Mouse (Mus musculus): ENCODE data around the gene Tmem231. TPM values are rescaled to one million over a fixed set of nuclear protein-coding genes. Genes with fewer than 3 reads are reported as not detected.

The Tmem231 gene
- polyA plus RNA-seq, 1 experiment from 2014 or later = 16.7 TPM

DNA sequence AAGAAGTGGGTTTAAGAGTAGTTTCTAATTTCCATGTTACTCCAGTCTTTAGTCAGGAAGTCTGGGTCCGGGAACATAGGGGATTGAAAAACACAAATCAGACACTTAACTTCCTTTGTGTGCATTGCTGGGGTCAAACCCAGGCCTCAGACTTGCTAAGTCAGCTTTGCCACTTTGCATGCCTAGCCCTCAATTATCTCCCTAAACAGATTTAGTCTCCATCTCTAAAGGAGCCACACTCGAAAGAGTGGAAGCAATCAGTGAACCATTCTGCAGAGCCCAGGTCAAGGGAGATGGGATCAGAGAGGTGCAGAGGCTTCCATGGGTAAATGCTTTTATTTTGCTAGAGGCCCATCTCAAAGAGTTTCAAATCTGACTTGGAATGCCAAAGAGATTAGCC lies 65.0 kb downstream of the Tmem231 start:
- Histone ChIP-seq H3K4me1 (ENCODE audit: control insufficient read depth, insufficient read depth, low read length) (no peaks in the 10 kb centered on the region), H3K27me3 (ENCODE audit: control insufficient read depth, insufficient read depth, low read length) (no peaks in the 10 kb centered on the region), H3K9ac (replicated peaks; ENCODE audit: low read length) (no peak overlapping the region), H3K27ac (replicated peaks; ENCODE audit: low read depth, low read length) (no peak overlapping the region), H3K4me2 (ENCODE audit: low read length) (no peak overlapping the region), H3K9me3 (ENCODE audit: control insufficient read depth, low read length) (no peaks in the 10 kb centered on the region), H3K36me3 (ENCODE audit: control insufficient read depth, insufficient read depth, low read length) (peaks cover 4% of the 10 kb centered on the region; the same call in 1 of the 2 replicates), H3K4me3 (replicated peaks; ENCODE audit: low read depth, low read length) (no peak overlapping the region)
- DNase-seq (no peak), ATAC-seq (ENCODE audit: low FRiP score, low TSS enrichment) (no peak)
- WGBS = 56% methylated on average over 2 of the region's 2 CpGs

GRCm38 (mm10) chr8:111865857-111866256 lies 67.8 kb downstream of the Tmem231 start:
- H3K27me3 ChIP-seq (ENCODE audit: control insufficient read depth, insufficient read depth, low read length) = no peaks in the 10 kb centered on the region
- WGBS = 92% methylated on average over 6 of the region's 6 CpGs
- no peak overlapping the region for H3K9ac ChIP-seq (replicated peaks; ENCODE audit: low read length)
- H3K36me3 ChIP-seq (ENCODE audit: control insufficient read depth, insufficient read depth, low read length) = peaks cover 4% of the 10 kb centered on the region; the same call in 1 of the 2 replicates
- H3K4me2 ChIP-seq (ENCODE audit: low read length) = no peak overlapping the region
- H3K27ac ChIP-seq (replicated peaks; ENCODE audit: low read depth, low read length) = no peak overlapping the region
- DNase-seq (no peak), ATAC-seq (ENCODE audit: low FRiP score, low TSS enrichment) (no peak)
- no peak overlapping the region for H3K4me3 ChIP-seq (replicated peaks; ENCODE audit: low read depth, low read length)
- no peaks in the 10 kb centered on the region for H3K4me1 ChIP-seq (ENCODE audit: control insufficient read depth, insufficient read depth, low read length)
- no peaks in the 10 kb centered on the region for H3K9me3 ChIP-seq (ENCODE audit: control insufficient read depth, low read length)

GRCm38 (mm10) chr8:111865130-111865852 lies 68.4 kb downstream of the Tmem231 start:
- WGBS = 93% methylated on average over 8 of the region's 8 CpGs
- ATAC-seq (ENCODE audit: low FRiP score, low TSS enrichment) (no peak), DNase-seq (no peak)
- Histone ChIP-seq H3K9ac (replicated peaks; ENCODE audit: low read length) (no peak overlapping the region), H3K27me3 (ENCODE audit: control insufficient read depth, insufficient read depth, low read length) (no peaks in the 10 kb centered on the region), H3K4me2 (ENCODE audit: low read length) (no peak overlapping the region), H3K4me3 (replicated peaks; ENCODE audit: low read depth, low read length) (no peak overlapping the region), H3K9me3 (ENCODE audit: control insufficient read depth, low read length) (no peaks in the 10 kb centered on the region), H3K36me3 (ENCODE audit: control insufficient read depth, insufficient read depth, low read length) (peaks cover 4% of the 10 kb centered on the region; the same call in 1 of the 2 replicates), H3K27ac (replicated peaks; ENCODE audit: low read depth, low read length) (no peak overlapping the region), H3K4me1 (ENCODE audit: control insufficient read depth, insufficient read depth, low read length) (no peaks in the 10 kb centered on the region)

DNA sequence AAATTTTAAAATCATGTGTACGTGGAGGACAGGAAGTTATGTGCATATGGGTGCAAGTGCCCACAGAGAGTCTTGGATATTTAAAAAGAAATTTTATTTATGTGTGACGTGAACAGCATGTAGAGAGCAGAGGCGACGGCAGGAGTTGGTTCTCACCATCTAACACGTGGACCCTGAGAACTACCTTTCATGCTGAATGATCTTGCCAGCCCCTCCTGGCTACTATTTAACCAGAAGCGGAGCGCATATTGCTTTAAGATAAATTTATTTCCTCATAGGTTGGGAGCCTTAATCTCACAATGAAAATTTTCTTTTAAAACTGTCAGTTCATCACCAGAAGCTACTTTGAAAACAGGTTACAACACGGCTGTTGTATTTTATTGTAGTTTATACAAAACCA lies 69.0 kb downstream of the Tmem231 start:
- 97% methylated on average over 8 of the region's 8 CpGs for WGBS
- Histone ChIP-seq H3K27me3 (ENCODE audit: control insufficient read depth, insufficient read depth, low read length) (no peaks in the 10 kb centered on the region), H3K4me2 (ENCODE audit: low read length) (no peak overlapping the region), H3K27ac (replicated peaks; ENCODE audit: low read depth, low read length) (no peak overlapping the region), H3K9me3 (ENCODE audit: control insufficient read depth, low read length) (no peaks in the 10 kb centered on the region), H3K9ac (replicated peaks; ENCODE audit: low read length) (no peak overlapping the region), H3K4me1 (ENCODE audit: control insufficient read depth, insufficient read depth, low read length) (no peaks in the 10 kb centered on the region), H3K4me3 (replicated peaks; ENCODE audit: low read depth, low read length) (no peak overlapping the region), H3K36me3 (ENCODE audit: control insufficient read depth, insufficient read depth, low read length) (peaks cover 4% of the 10 kb centered on the region; the same call in 1 of the 2 replicates)
- DNase-seq (no peak), ATAC-seq (ENCODE audit: low FRiP score, low TSS enrichment) (no peak)

GRCm38 (mm10) chr8:111863280-111863679 lies 70.4 kb downstream of the Tmem231 start:
- no peak for DNase-seq
- Histone ChIP-seq H3K9me3 (ENCODE audit: control insufficient read depth, low read length) (no peaks in the 10 kb centered on the region), H3K4me3 (replicated peaks; ENCODE audit: low read depth, low read length) (no peak overlapping the region), H3K27ac (replicated peaks; ENCODE audit: low read depth, low read length) (no peak overlapping the region), H3K36me3 (ENCODE audit: control insufficient read depth, insufficient read depth, low read length) (peaks cover 4% of the 10 kb centered on the region; the same call in 1 of the 2 replicates), H3K27me3 (ENCODE audit: control insufficient read depth, insufficient read depth, low read length) (no peaks in the 10 kb centered on the region), H3K4me2 (ENCODE audit: low read length) (no peak overlapping the region), H3K4me1 (ENCODE audit: control insufficient read depth, insufficient read depth, low read length) (no peaks in the 10 kb centered on the region), H3K9ac (replicated peaks; ENCODE audit: low read length) (no peak overlapping the region)
- ATAC-seq (ENCODE audit: low FRiP score, low TSS enrichment) = no peak
- 92% methylated on average over 4 of the region's 4 CpGs for WGBS

Other genes starting within 250 kb of the Tmem231 start
- gene Ctrb1, start 242.9 kb downstream of the Tmem231 start, polyA plus RNA-seq (2014; fragmentation: Nextera tagmentation; extraction: Ambion mirVana) = not detected in 2 replicates
- 43.7 and 52.7 TPM in 2 replicates for gene Bcar1, start 190.1 kb downstream of the Tmem231 start, polyA plus RNA-seq (2014; fragmentation: Nextera tagmentation; extraction: Ambion mirVana)
- 167 and 184 TPM in 2 replicates for gene Cfdp1, start 79.6 kb downstream of the Tmem231 start, polyA plus RNA-seq (2014; fragmentation: Nextera tagmentation; extraction: Ambion mirVana)
- 3.0 and 3.6 TPM in 2 replicates for gene Tmem170, start 57.1 kb downstream of the Tmem231 start, polyA plus RNA-seq (2014; fragmentation: Nextera tagmentation; extraction: Ambion mirVana)
- 3.1 and 3.2 TPM in 2 replicates for gene Chst5, start 23.4 kb downstream of the Tmem231 start, polyA plus RNA-seq (2014; fragmentation: Nextera tagmentation; extraction: Ambion mirVana)
- gene Gabarapl2, start 6.8 kb upstream of the Tmem231 start, polyA plus RNA-seq (2014; fragmentation: Nextera tagmentation; extraction: Ambion mirVana) = 490 and 510 TPM in 2 replicates
- gene Adat1, start 58.4 kb upstream of the Tmem231 start, polyA plus RNA-seq (2014; fragmentation: Nextera tagmentation; extraction: Ambion mirVana) = 5.3 and 5.6 TPM in 2 replicates
- 145 and 186 TPM in 2 replicates for gene Kars, start 77.4 kb upstream of the Tmem231 start, polyA plus RNA-seq (2014; fragmentation: Nextera tagmentation; extraction: Ambion mirVana)
- 58.3 and 59.0 TPM in 2 replicates for gene Terf2ip, start 77.5 kb upstream of the Tmem231 start, polyA plus RNA-seq (2014; fragmentation: Nextera tagmentation; extraction: Ambion mirVana)
- gene Gm6793, start 81.2 kb upstream of the Tmem231 start, polyA plus RNA-seq (2014; fragmentation: Nextera tagmentation; extraction: Ambion mirVana) = 1.2 and 1.3 TPM in 2 replicates